Mouse (Mus musculus) telencephalon, adult 2 months (tissue): ENCODE results near the gene 5730455P16Rik.
"Not testable (repeated sequence)": the region's sequence is repeated elsewhere in the genome, so short reads cannot be mapped to it uniquely, and the experiment has no call there.

Source experiments
- DNase-seq: peaks from one replicate; pipeline ENCODE4 v3.0.0-alpha.2; 2011; ENCODE audit warnings: low read depth, low spot score

Gene 5730455P16Rik

DNA sequence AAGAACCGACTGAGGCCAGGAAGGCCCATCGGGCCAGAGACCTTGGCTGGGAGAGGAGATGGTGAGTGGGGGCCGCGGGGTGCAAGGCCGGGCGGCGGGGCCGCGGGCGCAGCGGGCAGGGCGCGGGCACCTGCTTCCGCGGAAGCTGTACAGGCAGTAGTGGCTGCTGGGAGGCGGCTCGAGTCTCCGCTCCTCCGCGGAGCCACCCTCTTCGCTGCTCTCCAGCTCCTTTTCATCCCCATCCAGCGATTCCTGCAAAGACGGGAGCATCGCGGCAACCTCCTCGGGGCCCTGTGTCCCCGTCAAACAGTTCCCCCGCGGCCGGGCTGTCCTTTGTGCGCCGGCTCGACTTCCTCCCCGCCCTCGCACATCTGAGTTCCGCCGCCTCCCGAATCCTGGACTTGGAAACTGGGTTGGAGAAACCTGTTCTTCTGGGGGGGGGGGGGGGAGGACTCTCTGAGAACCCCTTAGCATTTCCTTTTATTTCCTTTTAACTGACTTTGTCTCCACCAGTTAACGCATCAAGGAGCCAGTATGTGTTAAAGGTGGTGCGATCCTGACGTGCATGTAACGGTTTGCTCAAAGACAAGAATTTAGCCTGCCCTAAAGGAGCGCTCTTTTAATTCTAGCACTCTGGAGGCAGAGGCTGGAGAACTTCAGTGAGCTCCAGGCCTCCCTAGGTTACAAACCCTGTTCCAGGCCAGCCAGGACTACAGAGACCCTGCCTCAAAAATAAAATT is at the start of gene 5730455P16Rik:
Gene 5730455P16Rik (minus strand): TSS at position 323 of the 740 bp plus-strand sequence.
- peak; percentile 70 for DNase-seq

GRCm38 (mm10) chr11:80426029-80426813 is 48.4 kb upstream of the 5730455P16Rik start:
- DNase-seq: not testable (repeated sequence)

DNA sequence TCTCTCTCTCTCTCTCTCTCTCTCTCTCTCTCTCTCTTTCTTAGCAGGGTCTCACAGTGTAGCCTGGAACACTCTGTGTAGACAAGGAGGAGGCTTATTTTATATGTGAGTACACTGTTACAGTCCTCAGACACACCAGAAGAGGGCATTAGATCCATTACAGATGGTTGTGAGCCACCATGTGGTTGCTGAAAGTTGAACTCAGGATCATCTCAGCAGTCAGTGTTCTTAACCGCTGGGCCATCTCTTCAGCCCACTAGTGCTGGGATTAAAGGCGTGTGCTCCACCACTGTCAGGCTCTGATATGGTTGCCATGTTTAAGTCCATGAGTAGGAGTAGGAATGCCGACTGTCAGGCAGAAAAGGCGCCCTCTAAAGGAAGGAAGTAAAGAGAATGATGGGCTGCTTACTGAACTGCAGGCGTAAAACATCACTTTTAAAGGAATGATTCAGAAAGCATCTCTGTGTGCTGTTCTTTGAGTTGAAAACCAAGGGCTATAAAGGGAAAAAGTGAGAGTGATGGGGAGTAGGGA is 47.5 kb upstream of the 5730455P16Rik start:
- no peak for DNase-seq

DNA sequence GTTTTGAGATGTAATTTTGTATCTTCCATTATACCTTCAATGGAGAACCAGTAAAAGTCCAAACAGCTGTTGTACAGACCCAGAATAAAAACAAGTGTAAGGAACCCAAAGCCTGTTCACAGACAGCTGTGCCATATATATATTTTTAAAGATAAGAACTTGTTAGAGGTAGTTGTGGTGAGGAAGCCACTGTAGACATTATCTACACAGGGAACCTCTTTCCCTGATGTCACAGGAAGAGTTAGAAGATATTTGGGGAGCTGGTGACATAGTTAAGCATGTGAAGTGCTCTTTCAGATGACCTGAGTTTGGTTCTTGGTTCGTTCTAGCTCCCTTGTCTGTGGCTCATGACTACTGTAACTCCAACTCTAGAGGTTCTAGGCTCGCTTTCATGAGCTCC is 46.9 kb upstream of the 5730455P16Rik start:
- no peak for DNase-seq

DNA sequence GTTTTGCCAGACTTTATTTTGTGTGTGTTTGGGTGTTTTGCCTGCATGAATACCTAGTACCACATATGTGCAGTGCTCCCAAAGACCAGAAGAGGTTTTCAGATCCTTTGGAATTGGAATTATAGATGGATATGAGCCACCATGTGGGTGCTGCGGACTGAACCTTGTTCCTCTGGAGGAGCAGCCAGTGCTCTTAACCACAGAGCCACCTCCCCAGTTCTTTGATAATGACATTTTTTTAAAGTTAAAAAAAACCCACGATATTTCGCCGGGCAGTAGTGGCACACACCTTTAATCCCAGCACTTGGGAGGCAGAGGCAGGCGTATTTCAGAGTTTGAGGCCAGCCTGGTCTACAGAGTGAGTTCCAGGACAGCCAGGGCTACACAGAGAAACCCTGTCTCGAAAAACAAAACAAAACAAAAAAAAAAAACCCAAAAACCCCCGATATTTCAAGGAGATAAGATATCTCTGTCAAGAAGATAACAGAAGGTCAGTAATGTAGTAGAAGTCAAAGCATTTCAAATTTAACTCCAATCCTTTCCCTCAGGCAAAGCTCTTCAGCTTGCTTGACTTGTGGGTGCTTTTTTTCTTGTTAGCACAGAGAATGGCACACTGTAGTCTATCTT is 43.7 kb upstream of the 5730455P16Rik start:
- DNase-seq: no peak

- no peak for DNase-seq
Observed at GRCm38 (mm10) chr11:80420202-80420984, 42.6 kb upstream of the 5730455P16Rik start.

DNA sequence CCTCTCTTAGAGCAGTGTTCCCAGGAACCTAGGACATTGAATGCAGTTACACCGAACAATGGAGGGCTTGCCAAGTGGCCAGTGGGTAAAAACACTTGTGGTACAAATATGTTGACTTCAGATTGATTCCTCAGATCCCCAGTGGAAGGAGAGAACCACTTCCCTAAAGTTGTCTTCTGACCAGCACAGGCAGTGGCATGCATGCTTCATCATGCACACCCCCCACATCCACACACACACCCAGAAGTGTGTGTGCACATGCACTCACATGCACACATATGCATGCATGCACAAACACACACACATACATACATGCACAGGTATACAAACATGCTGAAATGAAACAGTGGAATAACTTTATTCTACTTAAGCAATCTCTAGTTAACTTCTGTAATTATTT is 41.9 kb upstream of the 5730455P16Rik start:
- no peak for DNase-seq

GRCm38 (mm10) chr11:80417085-80417484 is 39.3 kb upstream of the 5730455P16Rik start:
- no peak for DNase-seq

- DNase-seq: no peak
Observed at GRCm38 (mm10) chr11:80410377-80410776, 32.5 kb upstream of the 5730455P16Rik start.

DNA sequence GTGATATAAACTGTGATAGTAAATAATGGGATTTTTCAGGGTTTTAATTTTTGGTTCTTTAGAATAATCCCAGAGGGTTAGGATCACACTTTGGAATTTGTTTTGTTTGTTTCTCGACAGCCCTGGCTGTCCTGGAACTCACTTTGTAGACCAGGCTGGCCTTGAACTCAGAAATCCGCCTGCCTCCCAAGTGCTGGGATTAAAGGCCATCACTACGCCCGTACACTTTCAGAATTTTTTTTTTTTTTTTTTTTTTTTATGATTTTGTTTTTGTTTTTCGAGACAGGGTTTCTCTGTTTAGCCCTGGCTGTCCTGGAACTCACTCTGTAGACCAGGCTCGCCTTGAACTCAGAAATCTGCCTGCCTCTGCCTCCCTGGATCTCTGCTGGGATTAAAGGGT is 30.0 kb upstream of the 5730455P16Rik start:
- not testable (repeated sequence) for DNase-seq

DNA sequence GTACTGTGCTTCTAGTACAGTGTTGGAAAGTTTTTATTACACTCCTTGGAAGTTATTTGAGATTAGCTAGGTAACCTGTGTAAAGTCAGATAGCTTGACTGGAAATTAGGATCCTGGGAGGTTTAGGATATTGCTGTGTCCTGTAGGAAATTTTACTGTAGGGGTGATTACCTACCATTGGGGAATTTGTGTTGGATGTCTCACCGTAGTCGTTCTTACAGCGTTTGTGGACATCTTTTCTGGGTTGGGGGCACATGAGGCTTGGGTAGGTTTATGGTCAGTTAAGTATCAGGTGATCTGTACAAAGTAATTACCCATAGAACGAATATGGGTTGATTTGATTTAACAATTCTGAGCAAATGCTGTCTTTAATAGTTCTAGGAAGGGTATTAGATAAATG is 18.8 kb upstream of the 5730455P16Rik start:
- DNase-seq: no peak

DNA sequence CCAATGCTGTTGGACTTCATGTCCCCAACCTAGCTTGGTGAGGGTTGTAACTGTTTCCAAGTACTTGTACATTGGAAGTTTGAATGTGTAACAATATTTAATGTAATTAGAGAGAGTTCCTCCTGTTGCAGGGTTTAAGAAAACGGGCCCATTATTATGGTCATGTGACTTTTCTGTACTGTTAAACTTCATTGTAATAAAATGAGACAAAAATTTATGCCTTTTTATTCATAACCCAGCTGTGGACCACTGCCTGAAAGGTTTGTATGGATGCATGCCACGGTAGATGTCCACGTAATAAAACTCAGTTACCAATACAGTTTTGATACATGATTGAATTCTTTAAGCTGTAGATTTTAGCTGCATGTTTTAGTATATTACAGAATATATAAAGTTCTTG is 18.1 kb upstream of the 5730455P16Rik start:
- DNase-seq: no peak

DNA sequence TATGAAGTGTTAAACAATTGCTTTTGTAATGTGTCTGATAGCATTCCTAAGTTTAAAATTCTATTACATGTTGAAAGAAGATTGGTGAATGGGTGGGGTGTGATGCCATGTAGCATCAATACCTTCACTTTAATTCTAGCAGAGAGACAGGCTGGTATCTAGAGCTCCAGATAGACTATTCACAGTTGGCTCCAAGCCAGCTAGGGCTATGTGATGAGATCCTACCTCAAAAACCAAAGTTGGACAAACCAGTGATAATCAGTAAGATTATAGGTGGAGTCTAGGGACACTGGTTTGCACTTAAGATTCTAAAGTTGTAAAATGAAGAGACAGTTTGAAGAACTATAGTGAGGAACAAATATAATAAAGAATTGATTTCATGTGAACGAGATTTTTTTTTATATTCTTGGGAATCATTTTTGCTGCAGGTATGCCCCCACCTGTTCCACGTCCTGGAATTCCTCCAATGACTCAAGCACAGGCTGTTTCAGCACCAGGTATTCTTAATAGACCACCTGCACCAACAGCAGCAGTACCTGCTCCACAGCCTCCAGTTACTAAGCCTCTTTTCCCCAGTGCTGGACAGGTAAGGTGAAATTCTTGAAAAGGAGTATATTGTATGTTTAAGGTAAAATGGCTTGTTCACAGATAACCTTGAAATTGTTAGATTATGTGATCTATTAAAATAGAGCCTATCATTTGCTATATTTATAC is 13.7 kb upstream of the 5730455P16Rik start:
- DNase-seq: no peak

GRCm38 (mm10) chr11:80389885-80390284 is 12.1 kb upstream of the 5730455P16Rik start:
- no peak for DNase-seq

GRCm38 (mm10) chr11:80386790-80387189 is 9.0 kb upstream of the 5730455P16Rik start:
- no peak for DNase-seq

DNA sequence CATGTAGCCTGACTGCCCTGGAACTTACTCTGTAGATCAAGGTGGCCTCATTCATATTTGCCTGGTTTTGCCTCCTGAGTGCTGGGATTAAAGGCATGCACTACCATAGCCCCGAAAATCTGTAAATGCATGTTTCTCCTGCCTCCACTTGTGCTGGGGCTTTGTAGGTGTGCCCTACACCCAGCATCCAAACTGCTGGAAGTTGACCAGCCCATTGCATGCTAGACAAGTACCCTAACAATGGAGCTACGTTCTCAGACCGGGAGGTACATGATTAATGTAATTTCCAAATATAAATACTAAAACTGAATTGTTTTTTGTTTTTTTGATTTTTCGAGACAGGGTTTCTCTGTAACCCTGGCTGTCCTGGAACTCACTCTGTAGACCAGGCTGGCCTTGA is 7.2 kb upstream of the 5730455P16Rik start:
- no peak for DNase-seq

DNA sequence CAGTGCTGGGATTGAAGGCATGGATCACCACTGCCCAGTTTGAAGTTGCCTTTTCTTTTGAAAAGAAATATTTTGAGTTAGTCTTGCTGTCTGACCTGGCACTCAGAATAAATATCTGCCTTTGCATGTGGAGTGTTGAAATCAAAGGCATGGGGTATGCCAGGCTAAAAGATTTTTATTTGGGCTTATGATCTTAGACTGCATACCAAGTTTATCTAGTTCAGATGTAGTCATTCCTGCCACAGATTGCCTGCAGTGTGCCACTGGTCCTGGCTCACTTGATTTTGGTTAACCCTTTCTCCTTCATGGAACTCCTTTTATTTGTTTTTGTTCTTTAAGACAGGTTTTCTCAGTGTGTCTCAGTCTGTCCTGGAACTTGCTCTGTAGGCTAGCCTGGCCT is 6.6 kb upstream of the 5730455P16Rik start:
- no peak for DNase-seq

DNA sequence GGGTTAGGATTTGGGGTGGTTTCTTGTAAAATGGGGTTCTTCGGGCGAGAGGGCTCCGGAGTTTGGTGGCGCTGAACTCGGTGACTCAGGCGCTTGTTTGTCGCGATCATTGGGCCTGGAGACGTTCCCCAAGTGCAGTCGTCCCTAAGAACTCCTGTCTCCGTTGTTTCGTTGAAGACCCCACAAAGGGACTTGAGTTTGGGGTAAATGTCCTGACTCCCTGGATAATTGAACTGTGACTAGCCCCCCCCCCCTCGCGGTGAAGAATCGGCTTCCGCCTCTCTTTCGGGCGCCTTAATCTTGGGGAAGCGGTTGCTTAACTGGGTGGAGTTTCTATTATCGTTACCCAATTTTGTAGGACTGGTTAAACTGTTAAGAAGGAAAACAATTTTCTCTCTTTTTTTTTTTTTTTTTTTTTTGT is 5.8 kb upstream of the 5730455P16Rik start:
- DNase-seq: no peak

GRCm38 (mm10) chr11:80383019-80383625 is 5.3 kb upstream of the 5730455P16Rik start, which contains the start of gene Zfp207:
TSS of gene Zfp207 (plus strand) at chr11:80383279.
- DNase-seq: peak; percentile 95

DNA sequence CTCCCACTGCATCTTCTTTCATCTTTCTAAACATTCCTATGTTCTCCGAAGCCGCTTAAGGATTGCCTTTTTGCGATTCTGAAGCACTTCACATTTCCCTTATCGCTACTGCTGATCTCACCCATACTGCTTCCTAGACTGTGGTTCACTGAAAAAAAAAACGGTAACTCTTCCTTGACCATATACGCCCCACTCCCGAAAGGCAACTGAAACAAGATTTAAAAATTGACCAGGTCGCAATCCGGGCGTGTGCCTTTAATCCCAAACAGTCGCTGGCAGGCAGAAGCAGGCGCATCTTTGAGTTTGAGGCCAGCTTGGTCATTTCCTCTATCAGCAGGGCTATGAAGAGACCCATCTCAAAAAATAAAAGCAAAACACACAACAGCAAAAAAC is 4.8 kb upstream of the 5730455P16Rik start:
- peak; percentile 33 for DNase-seq
